Mouse (Mus musculus) MEL (cell line): Measurements from ENCODE around the gene Tmx1. TPM values are rescaled to one million over a fixed set of nuclear protein-coding genes. Genes with fewer than 3 reads are reported as not detected.

Source experiments
- DNase-seq: peaks from one replicate; pipeline ENCODE4 v3.0.0; 2011; ENCODE audit warnings: low read depth, low spot score
- H3K27ac ChIP-seq: 2 replicates; pipeline ENCODE4 v1.5.1; 2012; ENCODE audit warnings: low read depth, mild to moderate bottlenecking, control low read depth, low read length, moderate library complexity; ENCODE audit not compliant: control insufficient read depth
- H3K27me3 ChIP-seq, 2 experiments: fragments of 150-350 bp in 1 of 2; sonication (generic) in 1 of 2; 2 replicates each; pipeline ENCODE4 v1.6.1; 2012; ENCODE audit warnings: low read length in 2 of 2, mild to moderate bottlenecking in 2 of 2, improper control_type of control experiment in 1 of 2, moderate library complexity in 1 of 2; ENCODE audit not compliant: insufficient read depth in 2 of 2, control insufficient read depth in 1 of 2
- H3K36me3 ChIP-seq, 2 experiments: 2 replicates each; pipeline ENCODE4 v1.6.1; 2012 to 2014; ENCODE audit warnings: low read length in 2 of 2, improper control_type of control experiment in 1 of 2, inconsistent platforms in 1 of 2, mild to moderate bottlenecking in 1 of 2; ENCODE audit not compliant: insufficient read depth in 2 of 2, control insufficient read depth in 1 of 2
- H3K4me1 ChIP-seq, 2 experiments: fragments of 150-350 bp in 1 of 2; sonication (generic) in 1 of 2; 2 replicates each; pipeline ENCODE4 v1.6.1; 2012; ENCODE audit warnings: low read length in 2 of 2, improper control_type of control experiment in 1 of 2, mild to moderate bottlenecking in 1 of 2; ENCODE audit not compliant: insufficient read depth in 2 of 2, control insufficient read depth in 1 of 2
- H3K4me3 ChIP-seq, 2 experiments: fragments of 150-350 bp in 1 of 2; sonication (generic) in 1 of 2; 2 replicates each; pipeline ENCODE4 v1.5.1; 2012; ENCODE audit warnings: low read depth in 2 of 2, low read length in 2 of 2, mild to moderate bottlenecking in 2 of 2, moderate library complexity in 2 of 2, control low read depth in 1 of 2, improper control_type of control experiment in 1 of 2; ENCODE audit not compliant: control insufficient read depth in 1 of 2, insufficient read depth in 1 of 2
- H3K79me2 ChIP-seq: 2 replicates; pipeline ENCODE4 v1.6.1; 2012; ENCODE audit warnings: mild to moderate bottlenecking, low read length, moderate library complexity; ENCODE audit not compliant: control insufficient read depth, poor library complexity, insufficient read depth
- H3K9ac ChIP-seq: 2 replicates; pipeline ENCODE4 v1.6.1; 2012; ENCODE audit warnings: low read depth, mild to moderate bottlenecking, control low read depth, low read length, moderate library complexity; ENCODE audit not compliant: control insufficient read depth, poor library complexity, severe bottlenecking
- H3K9me3 ChIP-seq: fragments of 150-350 bp; sonication (generic); replicated peaks from 2 replicates; pipeline ENCODE4 v1.6.1; 2012; ENCODE audit warnings: mild to moderate bottlenecking, low read length, improper control_type of control experiment, moderate library complexity; ENCODE audit not compliant: insufficient read depth
- BHLHE40 ChIP-seq: IDR thresholded peaks from 2 replicates; pipeline ENCODE4 v1.6.1; 2012; ENCODE audit warnings: low read depth, mild to moderate bottlenecking, inconsistent platforms, low read length, improper control_type of control experiment, borderline replicate concordance
- CHD2 ChIP-seq: IDR thresholded peaks from 2 replicates; pipeline ENCODE4 v1.6.1; 2011; ENCODE audit warnings: low read length, improper control_type of control experiment
- CTCF ChIP-seq, 3 experiments: IDR thresholded peaks in 2 of 3; conservative IDR thresholded peaks in 1 of 3; 2 replicates each; pipeline ENCODE4 v1.5.1; 2011 to 2012; ENCODE audit warnings: low read length in 3 of 3, low read depth in 2 of 3, mild to moderate bottlenecking in 2 of 3, improper control_type of control experiment in 1 of 3, inconsistent platforms in 1 of 3, mixed read lengths in 1 of 3, moderate library complexity in 1 of 3; ENCODE audit not compliant: control insufficient read depth in 1 of 3, insufficient read depth in 1 of 3, poor library complexity in 1 of 3, severe bottlenecking in 1 of 3
- E2F4 ChIP-seq: IDR thresholded peaks from 2 replicates; pipeline ENCODE4 v1.6.1; 2011; ENCODE audit warnings: low read depth, low read length, improper control_type of control experiment, borderline replicate concordance
- ELF1 ChIP-seq: IDR thresholded peaks from 2 replicates; pipeline ENCODE4 v1.6.1; 2014; ENCODE audit warnings: low read depth, mild to moderate bottlenecking, inconsistent platforms, low read length, improper control_type of control experiment, moderate library complexity
- EP300 ChIP-seq, 2 experiments: IDR thresholded peaks; 2 replicates each; pipeline ENCODE4 v1.6.1; 2011; ENCODE audit warnings: improper control_type of control experiment in 2 of 2, low read length in 2 of 2, low read depth in 1 of 2, mild to moderate bottlenecking in 1 of 2
- ETS1 ChIP-seq: IDR thresholded peaks from 2 replicates; pipeline ENCODE4 v1.6.1; 2012; ENCODE audit warnings: low read depth, mild to moderate bottlenecking, inconsistent platforms, low read length, improper control_type of control experiment, moderate library complexity
- GABPA ChIP-seq: IDR thresholded peaks from 2 replicates; pipeline ENCODE4 v1.6.1; 2012; ENCODE audit warnings: low read depth, mild to moderate bottlenecking, inconsistent platforms, low read length, improper control_type of control experiment, moderate library complexity
- GATA1 ChIP-seq: IDR thresholded peaks from 2 replicates; pipeline ENCODE4 v1.6.1; 2011; ENCODE audit warnings: low read depth, low read length, improper control_type of control experiment
- HCFC1 ChIP-seq: IDR thresholded peaks from 2 replicates; pipeline ENCODE4 v1.6.1; 2012; ENCODE audit warnings: low read depth, mild to moderate bottlenecking, inconsistent platforms, low read length, improper control_type of control experiment, moderate library complexity
- MAFK ChIP-seq: IDR thresholded peaks from 2 replicates; pipeline ENCODE4 v1.6.1; 2011; ENCODE audit warnings: low read depth, mild to moderate bottlenecking, low read length, improper control_type of control experiment, borderline replicate concordance
- MAX ChIP-seq: IDR thresholded peaks from 2 replicates; pipeline ENCODE4 v1.6.1; 2011; ENCODE audit warnings: low read length, improper control_type of control experiment
- MAZ ChIP-seq: IDR thresholded peaks from 2 replicates; pipeline ENCODE4 v1.6.1; 2012; ENCODE audit warnings: low read depth, mild to moderate bottlenecking, inconsistent platforms, low read length, improper control_type of control experiment
- MEF2A ChIP-seq: IDR thresholded peaks from 2 replicates; pipeline ENCODE4 v1.6.1; 2014; ENCODE audit warnings: low read depth, mild to moderate bottlenecking, inconsistent platforms, low read length, improper control_type of control experiment; ENCODE audit not compliant: poor library complexity, insufficient replicate concordance, severe bottlenecking; ENCODE audit errors: extremely low read depth
- MXI1 ChIP-seq: IDR thresholded peaks from 2 replicates; pipeline ENCODE4 v1.6.1; 2011; ENCODE audit warnings: mild to moderate bottlenecking, low read depth, low read length, improper control_type of control experiment
- NRF1 ChIP-seq: IDR thresholded peaks from 2 replicates; pipeline ENCODE4 v1.6.1; 2014; ENCODE audit warnings: low read depth, mild to moderate bottlenecking, inconsistent platforms, low read length, improper control_type of control experiment, moderate library complexity; ENCODE audit not compliant: poor library complexity, insufficient read depth, severe bottlenecking
- RCOR1 ChIP-seq: IDR thresholded peaks from 2 replicates; pipeline ENCODE4 v1.6.1; 2012; ENCODE audit warnings: low read depth, mild to moderate bottlenecking, inconsistent platforms, low read length, improper control_type of control experiment
- SIN3A ChIP-seq: IDR thresholded peaks from 2 replicates; pipeline ENCODE4 v1.6.1; 2012; ENCODE audit warnings: low read length, improper control_type of control experiment, inconsistent platforms
- SMC3 ChIP-seq: IDR thresholded peaks from 2 replicates; pipeline ENCODE4 v1.6.1; 2011; ENCODE audit warnings: low read depth, low read length, improper control_type of control experiment
- TAL1 ChIP-seq: IDR thresholded peaks from 2 replicates; pipeline ENCODE4 v1.6.1; 2012; ENCODE audit warnings: mild to moderate bottlenecking, inconsistent platforms, low read length, moderate library complexity, mixed read lengths
- TBP ChIP-seq: IDR thresholded peaks from 2 replicates; pipeline ENCODE4 v1.8.0; 2011; ENCODE audit warnings: low read depth, low read length, improper control_type of control experiment
- USF2 ChIP-seq, 2 experiments: IDR thresholded peaks; 2 replicates each; pipeline ENCODE4 v1.6.1; 2011 to 2012; ENCODE audit warnings: improper control_type of control experiment in 2 of 2, low read length in 2 of 2, borderline replicate concordance in 1 of 2, inconsistent platforms in 1 of 2, low read depth in 1 of 2, mild to moderate bottlenecking in 1 of 2; ENCODE audit not compliant: insufficient read depth in 1 of 2
- ZC3H11A ChIP-seq: IDR thresholded peaks from 2 replicates; pipeline ENCODE4 v1.6.1; 2012; ENCODE audit warnings: low read depth, mild to moderate bottlenecking, inconsistent platforms, low read length, improper control_type of control experiment
- ZMIZ1 ChIP-seq: IDR thresholded peaks from 2 replicates; pipeline ENCODE4 v1.6.1; 2012; ENCODE audit warnings: low read depth, mild to moderate bottlenecking, inconsistent platforms, low read length, improper control_type of control experiment, moderate library complexity
- ZNF384 ChIP-seq: IDR thresholded peaks from 2 replicates; pipeline ENCODE4 v1.6.1; 2012; ENCODE audit warnings: low read depth, mild to moderate bottlenecking, inconsistent platforms, low read length, improper control_type of control experiment
- polyA plus RNA-seq, 2 experiments: library from polyadenylated mRNA; stranded (reverse) in 1 of 2; unstranded in 1 of 2; fragments of >175 nt in 1 of 2; fragments of >200 nt in 1 of 2; gene quantifications; 2 replicates each; pipeline versions ENCODE4 v1.2.1 to v1.2.4; 2012; ENCODE audit warnings: low replicate concordance in 2 of 2, low read depth in 1 of 2; ENCODE audit not compliant: insufficient read length in 2 of 2, insufficient read depth in 1 of 2, missing spikeins in 1 of 2
- total RNA-seq: library from RNA; depleted of rRNA; stranded (reverse); fragments of 300-350 nt; gene quantifications from 2 replicates; pipeline ENCODE4 v1.2.3, GENCODE M21; 2012

Tmx1 gene
- total and polyA plus RNA-seq, 3 experiments = 51.9 to 71.6 TPM; not detected in 1

- no peak for TF ChIP-seq CTCF (IDR thresholded peaks at IDR 0.05 in 2 of 3, conservative IDR thresholded peaks at IDR 0.05 in 1 of 3; ENCODE audit: control insufficient read depth in 1 of 3, insufficient read depth in 1 of 3, low read depth in 2 of 3, low read length in 3 of 3, poor library complexity in 1 of 3, severe bottlenecking in 1 of 3)
- no peak for TF ChIP-seq ZMIZ1
- TF ChIP-seq RCOR1 = peak; percentile 85
- TF ChIP-seq MXI1 = 0 out of 2 replicates have a peak, but pooled peaks have one; percentile 35
- peak; percentile 94 for TF ChIP-seq TAL1
- TF ChIP-seq HCFC1 = 0 out of 2 replicates have a peak, but pooled peaks have one; percentile 33
- peak; percentile 94 to 96 for TF ChIP-seq EP300 (IDR thresholded peaks at IDR 0.05; ENCODE audit: low read depth in 1 of 2, low read length in 2 of 2)
- no peak for TF ChIP-seq CHD2
- no peak; the same call in 1 of the 2 replicates for TF ChIP-seq MAFK
- no peak for TF ChIP-seq MAX
- peak; percentile 86 for TF ChIP-seq SIN3A
- TF ChIP-seq TBP = no peak
- peak; percentile 92 for TF ChIP-seq GATA1
- TF ChIP-seq ELF1 = no peak
- TF ChIP-seq NRF1 = no peak
- TF ChIP-seq USF2 (IDR thresholded peaks at IDR 0.05; ENCODE audit: borderline replicate concordance in 1 of 2, insufficient read depth in 1 of 2, low read depth in 1 of 2, low read length in 2 of 2) = no peak
- TF ChIP-seq ETS1 = peak; percentile 96
- TF ChIP-seq SMC3 = no peak
- TF ChIP-seq E2F4 = no peak
- TF ChIP-seq MAZ = no peak
- TF ChIP-seq MEF2A = no peak
- no peak for TF ChIP-seq GABPA
These were observed 752 bp upstream of the Tmx1 start (continued) for GRCm38 (mm10) chr12:70452143-70452542.

- Histone ChIP-seq H3K4me1 (peaks cover 5% of the 10 kb centered on the region in 2 experiments), H3K4me3 (no peak overlapping the region), H3K36me3 (peaks cover 17% of the 10 kb centered on the region in 2 experiments), H3K79me2 (peaks cover 19% of the 10 kb centered on the region), H3K27me3 (no peaks in the 10 kb centered on the region), H3K9me3 (no peaks in the 10 kb centered on the region), H3K27ac (no peak overlapping the region), H3K9ac (no peak overlapping the region)
- no peak for TF ChIP-seq ZNF384
- TF ChIP-seq SIN3A = no peak
- TF ChIP-seq CHD2 = no peak
- TF ChIP-seq NRF1 = no peak
- TF ChIP-seq BHLHE40 = no peak
- TF ChIP-seq ZMIZ1 = no peak
- no peak for TF ChIP-seq MAX
- TF ChIP-seq ZC3H11A = no peak
- no peak for TF ChIP-seq GATA1
- DNase-seq = no peak
These were observed 2.3 kb downstream of the Tmx1 start for GRCm38 (mm10) chr12:70455226-70455625.
